Mouse (Mus musculus) CH12.LX (cell line): ENCODE measurements around the gene Erbin.

Source experiments
- BHLHE40 ChIP-seq: IDR thresholded peaks from 2 replicates; pipeline ENCODE4 v1.6.1; 2011; ENCODE audit warnings: mild to moderate bottlenecking, low read depth, low read length, improper control_type of control experiment
- CHD2 ChIP-seq: IDR thresholded peaks from 2 replicates; pipeline ENCODE4 v1.6.1; 2011; ENCODE audit warnings: low read length, improper control_type of control experiment
- CTCF ChIP-seq, 2 experiments: IDR thresholded peaks in 1 of 2; conservative IDR thresholded peaks in 1 of 2; 2 replicates each; pipeline ENCODE4 v1.5.1; 2011 to 2012; ENCODE audit warnings: low read depth in 2 of 2, low read length in 2 of 2, improper control_type of control experiment in 1 of 2, inconsistent platforms in 1 of 2, mild to moderate bottlenecking in 1 of 2, moderate library complexity in 1 of 2
- ELF1 ChIP-seq: IDR thresholded peaks from 2 replicates; pipeline ENCODE4 v1.6.1; 2014; ENCODE audit warnings: low read depth, mild to moderate bottlenecking, inconsistent platforms, low read length, improper control_type of control experiment
- EP300 ChIP-seq: IDR thresholded peaks from 2 replicates; pipeline ENCODE4 v1.6.1; 2011; ENCODE audit warnings: low read length, improper control_type of control experiment
- JUND ChIP-seq: conservative IDR thresholded peaks from 2 replicates; pipeline ENCODE4 v1.6.1; 2011; ENCODE audit warnings: low read depth, low read length, improper control_type of control experiment
- MEF2A ChIP-seq: IDR thresholded peaks from 2 replicates; pipeline ENCODE4 v1.6.1; 2014; ENCODE audit warnings: low read depth, mild to moderate bottlenecking, inconsistent platforms, low read length, improper control_type of control experiment, borderline replicate concordance
- NELFE ChIP-seq: IDR thresholded peaks from 2 replicates; pipeline ENCODE4 v1.6.1; 2011; ENCODE audit warnings: low read depth, low read length, improper control_type of control experiment
- PAX5 ChIP-seq: IDR thresholded peaks from 2 replicates; pipeline ENCODE4 v1.6.1; 2012; ENCODE audit warnings: low read length, inconsistent platforms, mixed read lengths
- POLR2A ChIP-seq: IDR thresholded peaks from 2 replicates; pipeline ENCODE4 v1.6.1; 2011; ENCODE audit warnings: low read depth, mild to moderate bottlenecking, improper control_type of control experiment, low read length
- UBTF ChIP-seq: IDR thresholded peaks from 2 replicates; pipeline ENCODE4 v1.6.1; 2012; ENCODE audit warnings: low read depth, mild to moderate bottlenecking, inconsistent platforms, low read length, improper control_type of control experiment, moderate library complexity
- ZMIZ1 ChIP-seq: IDR thresholded peaks from 2 replicates; pipeline ENCODE4 v1.6.1; 2012; ENCODE audit warnings: low read depth, mild to moderate bottlenecking, inconsistent platforms, low read length, improper control_type of control experiment

GRCm38 (mm10) chr13:103967987-103968386, 47.7 kb upstream of the Erbin start:
- no peak for TF ChIP-seq ZMIZ1
- no peak for TF ChIP-seq NELFE
- TF ChIP-seq POLR2A, result no peak
- no peak for TF ChIP-seq JUND
- TF ChIP-seq CTCF (conservative IDR thresholded peaks at IDR 0.05 in 1 of 2, IDR thresholded peaks at IDR 0.05 in 1 of 2; ENCODE audit: low read depth in 2 of 2, low read length in 2 of 2), result no peak
- no peak for TF ChIP-seq PAX5
- no peak for TF ChIP-seq EP300
- no peak for TF ChIP-seq UBTF
- no peak for TF ChIP-seq ELF1
- no peak for TF ChIP-seq BHLHE40
- no peak for TF ChIP-seq MEF2A
- TF ChIP-seq CHD2, result no peak
